Mouse (Mus musculus) c-Kit-positive CD71-positive TER-119-positive erythroid progenitor cells, embryonic 14.5 days (primary cell): ENCODE measurements around the gene Wdr48.

Experiments
- DNase-seq: peaks from one replicate; pipeline ENCODE4 v3.0.0-alpha.2; 2013; ENCODE audit warnings: low spot score

Gene Wdr48

DNA sequence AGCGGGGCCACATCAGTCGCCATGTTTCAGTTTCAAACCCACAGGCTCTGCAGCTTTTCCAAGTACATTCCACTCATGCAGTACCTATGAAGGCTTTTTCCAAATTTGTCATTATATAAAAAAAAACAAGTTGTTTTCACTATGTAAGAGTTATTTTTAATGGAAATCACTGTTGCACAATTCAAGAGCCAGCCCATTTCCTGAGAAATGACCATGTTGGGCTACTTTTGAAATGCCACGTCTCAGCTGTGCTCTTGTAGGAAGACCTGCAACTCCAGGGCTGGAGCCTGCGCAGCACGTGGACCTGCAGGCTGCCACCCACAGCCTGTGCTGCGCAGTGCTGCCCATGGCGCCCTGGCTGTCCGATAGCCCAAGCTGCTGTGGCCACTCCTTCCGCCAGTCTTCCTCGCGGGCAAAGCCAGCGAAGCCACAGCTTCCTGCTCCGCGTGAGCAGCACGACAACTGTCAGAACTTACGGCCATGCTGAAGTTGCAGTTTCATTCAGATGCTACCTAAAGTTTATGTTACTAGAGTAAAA lies 30.5 kb downstream of the Wdr48 start:
- no peak for DNase-seq

- no peak for DNase-seq
Observed at GRCm38 (mm10) chr9:119925729-119926128, 31.1 kb downstream of the Wdr48 start.

DNA sequence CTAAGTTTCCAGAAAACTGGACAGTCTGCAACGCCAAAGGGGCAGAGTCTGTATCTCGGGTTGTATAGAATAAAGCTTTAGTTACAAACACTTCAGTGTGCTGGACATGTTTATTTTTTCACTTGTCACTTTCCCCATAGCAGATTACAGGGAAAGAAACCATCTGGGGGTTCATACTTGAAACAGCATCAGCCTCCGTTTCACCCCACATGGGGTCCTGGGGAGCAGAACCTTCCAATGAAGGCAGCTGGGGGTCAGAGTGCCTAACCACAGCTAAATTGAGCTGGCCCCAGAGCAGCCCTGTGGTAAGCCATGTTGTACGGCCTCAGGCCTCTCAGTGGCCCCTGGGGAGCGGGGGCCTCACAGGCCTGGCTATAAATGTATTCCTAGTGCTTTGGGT lies 31.8 kb downstream of the Wdr48 start:
- no peak for DNase-seq

DNA sequence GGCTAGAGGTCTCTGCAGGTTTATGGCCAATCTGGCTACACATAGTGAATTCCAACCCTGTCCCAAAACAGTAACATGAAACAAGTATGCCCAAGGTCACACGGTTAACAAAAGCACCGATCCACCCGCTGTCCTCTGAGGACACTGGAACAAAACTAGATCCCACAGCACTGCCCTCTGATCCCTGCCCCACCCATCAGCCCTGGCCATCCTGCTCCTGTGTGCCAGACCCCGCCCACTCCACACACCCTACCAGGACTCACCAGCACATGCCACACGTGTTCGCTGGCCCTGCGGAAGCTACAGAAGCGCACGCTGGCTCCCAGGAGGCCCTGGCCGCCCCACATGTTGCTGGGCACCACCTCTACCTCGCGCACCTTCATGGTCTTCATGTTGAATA lies 37.7 kb downstream of the Wdr48 start:
- no peak for DNase-seq

- no peak for DNase-seq
Observed at GRCm38 (mm10) chr9:119933675-119934074, 39.0 kb downstream of the Wdr48 start.

DNA sequence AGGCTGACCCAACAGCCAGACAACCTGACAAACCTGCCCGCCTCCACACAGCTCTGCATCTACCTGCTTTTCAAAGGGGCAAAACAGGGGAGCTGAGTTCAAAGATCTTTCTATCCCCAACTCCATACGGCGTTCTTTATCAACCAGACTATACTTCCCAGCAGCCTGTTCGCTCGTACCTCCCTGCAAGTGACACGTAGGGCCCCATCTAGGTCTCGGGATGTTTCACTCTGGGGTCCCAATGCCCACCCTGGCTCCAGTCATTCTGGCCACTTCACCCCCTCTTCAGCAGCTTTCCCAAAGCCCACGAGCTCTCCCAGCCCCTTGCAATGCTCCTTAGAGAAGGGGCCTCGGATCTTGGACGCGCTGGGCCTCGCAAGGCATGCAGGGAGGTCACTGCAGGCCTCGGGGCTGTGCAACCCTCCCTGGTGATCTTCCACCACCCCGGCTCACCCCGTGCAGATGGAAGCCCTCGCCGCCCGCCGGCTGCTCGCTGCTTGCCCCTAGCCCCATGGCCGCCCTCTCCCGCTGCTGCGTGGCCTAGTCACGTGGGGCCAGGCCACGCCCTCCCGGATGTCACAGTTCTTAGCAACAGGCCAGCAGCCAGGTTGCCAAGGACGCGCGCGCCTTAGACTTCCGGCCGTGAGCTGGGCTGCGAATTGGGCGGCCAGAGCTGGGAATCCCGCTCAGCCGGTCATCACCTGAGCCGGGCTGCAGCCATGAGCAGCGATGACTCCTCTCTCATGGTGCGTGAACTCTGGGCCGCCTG lies 42.5 kb downstream of the Wdr48 start, which contains the start of the genes Gorasp1 and Ttc21a:
TSS of gene Gorasp1 (minus strand) at position 561 of the 769 bp plus-strand sequence.
TSS of gene Ttc21a (plus strand) at position 602 of the 769 bp plus-strand sequence.
- peak; percentile 84 for DNase-seq

DNA sequence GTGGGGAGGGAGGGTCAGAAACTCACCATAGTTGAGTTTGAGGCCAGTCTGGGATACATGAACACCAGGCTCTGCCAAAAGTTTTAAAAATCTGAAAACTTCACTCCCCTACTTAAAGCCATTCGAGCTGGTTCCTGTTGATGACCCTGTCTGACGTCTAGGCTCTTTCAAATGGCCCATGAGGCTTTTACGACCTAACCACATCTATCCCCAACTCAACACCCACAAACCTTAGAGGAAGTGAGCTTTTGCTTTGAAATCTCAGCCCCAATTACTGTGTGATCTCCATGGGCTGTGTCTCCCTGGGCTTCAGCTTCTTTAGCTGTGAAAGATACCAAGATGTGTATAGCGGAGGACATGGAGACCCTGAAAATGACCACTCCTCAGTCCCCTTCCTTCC lies 43.8 kb downstream of the Wdr48 start:
- no peak for DNase-seq

- DNase-seq: no peak
Observed at GRCm38 (mm10) chr9:119939646-119940045, 45.0 kb downstream of the Wdr48 start.

DNA sequence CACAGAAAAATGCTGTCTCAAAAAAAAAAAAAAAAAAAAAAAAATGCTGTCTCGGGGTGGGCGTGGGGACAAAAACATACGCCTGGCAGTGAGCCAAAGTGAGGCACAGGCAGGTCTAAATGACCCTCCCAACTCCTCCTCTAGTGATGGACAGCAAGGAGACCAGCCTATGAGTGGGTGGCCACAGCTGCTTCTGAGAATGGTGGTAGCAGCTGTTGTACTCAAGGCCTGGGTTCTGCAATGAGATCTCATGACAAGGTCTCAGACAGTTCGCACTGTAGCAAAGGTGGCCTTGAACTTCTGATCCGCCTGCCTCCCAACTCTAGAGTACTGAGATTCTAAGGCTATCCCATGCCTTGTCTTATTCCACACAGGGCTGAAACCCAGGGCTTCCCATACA lies 46.7 kb downstream of the Wdr48 start:
- DNase-seq: no peak

DNA sequence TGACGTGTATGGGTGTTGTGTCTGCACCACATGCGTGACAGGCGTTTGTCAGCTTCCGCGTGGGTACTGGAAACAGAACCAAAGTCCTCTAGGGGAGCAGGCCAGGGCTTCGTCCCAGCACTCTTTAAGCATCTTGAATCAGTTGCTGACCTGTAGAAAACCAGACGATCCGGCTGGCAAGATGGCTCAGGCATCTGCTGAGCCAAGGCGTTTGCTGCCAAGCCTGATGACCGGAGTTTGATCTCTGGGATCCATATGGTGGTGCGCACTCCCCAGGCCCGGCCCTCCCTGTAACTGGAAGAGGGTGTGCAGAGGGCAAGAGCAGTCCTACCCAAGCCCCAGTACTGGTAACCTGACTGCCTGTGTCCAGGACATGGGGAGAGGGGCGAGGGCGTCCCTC lies 47.2 kb downstream of the Wdr48 start:
- DNase-seq: no peak

DNA sequence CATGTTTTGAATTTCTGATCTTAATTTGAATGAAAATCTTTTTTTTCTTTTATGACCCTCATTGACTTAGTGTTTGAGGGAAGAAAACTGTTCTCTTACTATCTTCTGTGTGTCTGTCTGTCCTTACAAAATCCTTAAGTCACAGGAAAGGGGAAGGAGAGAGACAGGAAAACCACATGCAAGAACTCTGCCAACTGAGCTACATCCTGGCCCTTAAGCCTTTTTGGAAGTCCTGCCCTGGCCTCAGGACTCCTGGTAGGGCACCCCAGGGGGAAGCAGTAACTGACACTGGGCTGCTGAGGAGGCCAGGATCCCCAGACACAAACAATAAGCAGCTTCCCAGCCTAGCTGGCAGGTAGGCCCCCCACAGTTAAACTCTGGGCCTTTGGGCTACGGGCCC lies 48.6 kb downstream of the Wdr48 start:
- DNase-seq: no peak

- peak; percentile 26 for DNase-seq
Observed at GRCm38 (mm10) chr9:119945173-119945900, 50.7 kb downstream of the Wdr48 start.

DNA sequence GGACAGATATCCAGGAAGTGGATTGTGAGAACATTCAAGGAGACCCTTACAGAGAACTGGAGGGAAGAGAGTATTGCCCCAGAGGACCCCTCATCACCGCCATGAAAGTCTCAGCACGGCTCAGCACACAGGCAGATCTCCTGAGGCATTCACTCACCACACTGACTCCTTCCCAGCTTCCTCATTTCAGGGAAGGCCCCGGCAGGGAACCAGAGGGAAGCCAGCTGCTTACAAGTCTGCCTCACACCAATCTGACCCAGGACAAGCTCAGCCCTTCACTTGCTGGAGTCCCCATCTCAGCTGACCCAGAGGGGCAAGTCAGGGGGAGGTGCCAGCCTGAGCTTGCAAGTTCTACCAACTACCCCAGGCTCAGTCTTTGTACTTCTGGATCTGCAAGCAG lies 54.1 kb downstream of the Wdr48 start:
- DNase-seq: no peak

- no peak for DNase-seq
Observed at GRCm38 (mm10) chr9:119950434-119950833, 55.8 kb downstream of the Wdr48 start.

GRCm38 (mm10) chr9:119951388-119951787 lies 56.7 kb downstream of the Wdr48 start:
- DNase-seq: no peak

DNA sequence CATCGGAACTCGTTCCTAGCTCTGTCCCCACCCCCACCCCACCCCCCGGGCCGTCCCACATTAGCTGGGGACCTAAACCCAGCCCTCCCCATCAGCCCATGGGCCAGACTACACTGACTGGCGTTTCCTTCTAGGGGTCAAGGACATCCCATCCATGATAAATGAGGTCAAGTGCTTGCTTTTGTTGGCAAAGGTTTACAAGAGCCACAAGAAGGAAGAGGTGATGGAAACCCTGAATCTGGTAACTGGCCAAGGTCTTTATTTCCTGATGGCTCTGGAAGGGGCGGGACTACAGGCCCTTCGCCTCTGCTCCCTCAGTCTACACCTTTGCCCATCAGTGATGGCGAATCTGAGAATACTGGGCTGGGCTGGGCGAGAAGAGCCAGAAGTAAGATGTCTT lies 64.2 kb downstream of the Wdr48 start:
- no peak for DNase-seq

- no peak for DNase-seq
Observed at GRCm38 (mm10) chr9:119962216-119962615, 67.5 kb downstream of the Wdr48 start.

- DNase-seq: peak; percentile 30
Observed at GRCm38 (mm10) chr9:119962987-119963667, 68.4 kb downstream of the Wdr48 start.

GRCm38 (mm10) chr9:119964206-119964605 lies 69.5 kb downstream of the Wdr48 start:
- no peak for DNase-seq

DNA sequence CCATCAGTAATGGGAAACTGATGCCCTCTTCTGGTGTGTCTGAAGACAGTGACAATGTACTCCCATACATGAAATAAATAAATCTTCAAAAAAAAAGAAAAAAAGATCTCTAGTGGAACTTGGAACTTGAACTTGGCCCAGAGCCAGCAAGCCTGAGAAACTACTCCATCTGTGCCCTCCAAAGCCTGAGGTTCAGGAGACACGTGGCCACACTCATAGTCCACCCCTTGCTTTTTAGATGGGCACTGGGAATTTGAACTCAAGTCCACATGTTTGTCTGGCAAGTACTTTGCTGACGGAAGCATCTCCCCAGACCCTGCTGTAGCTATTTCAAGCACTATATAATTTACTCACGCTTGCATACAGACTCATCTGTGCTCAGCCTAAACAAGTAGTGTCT lies 70.5 kb downstream of the Wdr48 start:
- DNase-seq: no peak

GRCm38 (mm10) chr9:119966221-119966910 lies 71.7 kb downstream of the Wdr48 start:
- DNase-seq: no peak

- no peak for DNase-seq
Observed at GRCm38 (mm10) chr9:119969811-119970210, 75.1 kb downstream of the Wdr48 start.
